Comparison of ENCODE assay signal across 24 mouse cellular contexts in genomic region chr9:15256214-15256613, GRCm38 (mm10). TPM values are rescaled to one million over a fixed set of nuclear protein-coding genes. Genes with fewer than 3 reads are reported as not detected.
"Had no signal": no experiment of that assay in that cellular context is flagged by ENCODE, and none has a peak within 500 bp of the region (broad histone marks: within the 10 kb centered on the region; RNA-seq: fewer than 3 reads in every experiment).

No protein-coding gene starts in this region.

- H3K4me3 ChIP-seq: heart, adult 2 months; heart, embryonic 13.5 days; heart, embryonic 15.5 days; hindbrain, embryonic 13.5 days; hindbrain, embryonic 15.5 days; limb, embryonic 13.5 days; limb, embryonic 15.5 days; liver, embryonic 12.5 days had no signal

- H3K4me1 ChIP-seq: heart, embryonic 13.5 days; heart, embryonic 15.5 days; hindbrain, embryonic 13.5 days; hindbrain, embryonic 15.5 days; limb, embryonic 13.5 days; limb, embryonic 15.5 days; liver, embryonic 12.5 days had no signal

- DNase-seq: forebrain, postnatal 0 days; gastrocnemius, postnatal 14 days; gastrocnemius, postnatal 36 days; heart, adult 11 months; heart, adult 2 months; heart, postnatal 14 days; heart, postnatal 36 days; kidney, adult 2 months; kidney, postnatal 14 days; layer of hippocampus, adult 9-11 months; layer of hippocampus, postnatal 36 days; left cerebral cortex, postnatal 4 days had no signal

- H3K9me3 ChIP-seq: heart, embryonic 13.5 days; heart, embryonic 15.5 days; hindbrain, embryonic 13.5 days; hindbrain, embryonic 15.5 days; limb, embryonic 13.5 days; limb, embryonic 15.5 days; liver, embryonic 12.5 days had no signal

- H3K4me2 ChIP-seq: heart, embryonic 11.5 days; heart, embryonic 13.5 days; heart, embryonic 15.5 days; hindbrain, embryonic 13.5 days; hindbrain, embryonic 15.5 days; limb, embryonic 13.5 days; limb, embryonic 15.5 days; liver, embryonic 12.5 days had no signal

- H3K27me3 ChIP-seq: heart, embryonic 13.5 days; heart, embryonic 15.5 days; hindbrain, embryonic 13.5 days; hindbrain, embryonic 15.5 days; limb, embryonic 13.5 days; limb, embryonic 15.5 days; liver, embryonic 12.5 days had no signal

- ATAC-seq: forebrain, postnatal 0 days; hindbrain, postnatal 0 days; intestine, embryonic 16.5 days; liver, embryonic 12.5 days had no signal

- H3K9ac ChIP-seq: forebrain, postnatal 0 days; heart, embryonic 13.5 days; heart, embryonic 15.5 days; hindbrain, embryonic 13.5 days; hindbrain, embryonic 15.5 days; limb, embryonic 13.5 days; limb, embryonic 15.5 days; liver, embryonic 12.5 days had no signal

- H3K27ac ChIP-seq: heart, adult 2 months; heart, embryonic 13.5 days; heart, embryonic 15.5 days; hindbrain, embryonic 13.5 days; hindbrain, embryonic 15.5 days; hindbrain, postnatal 0 days; limb, embryonic 13.5 days; limb, embryonic 15.5 days; liver, embryonic 12.5 days had no signal

RNA-seq across cellular contexts. Expression of gene Vstm5, which starts 17.4 kb away (rescaled TPM):
- total RNA-seq: gastrocnemius, adult 8-10 months; hematopoietic stem cell, adult 5-6 weeks had no signal
